Mouse (Mus musculus) forebrain, embryonic 15.5 days (tissue): Measurements from ENCODE around the gene Ccdc85b. TPM values are rescaled to one million over a fixed set of nuclear protein-coding genes. Genes with fewer than 3 reads are reported as not detected.
A peak's percentile ranks its signal among the peaks of the same experiment; 100 is the strongest.
"Not testable (repeated sequence)": the region's sequence is repeated elsewhere in the genome, so short reads cannot be mapped to it uniquely, and the experiment has no call there.

Source experiments
- ATAC-seq: fragments of 200-750 bp; cut with Nextera tagmentation; replicated peaks from 2 replicates; pipeline ENCODE4 v1.8.0; 2017; ENCODE audit warnings: mild to moderate bottlenecking, moderate TSS enrichment, moderate library complexity
- H3K27ac ChIP-seq: fragments of 300-500 bp; sonication (generic); replicated peaks from 2 replicates; pipeline ENCODE4 v1.5.1; 2015; ENCODE audit warnings: mild to moderate bottlenecking, inconsistent platforms
- H3K27me3 ChIP-seq: fragments of 300-500 bp; sonication (generic); 2 replicates; pipeline ENCODE4 v1.6.1; 2015; ENCODE audit warnings: inconsistent platforms
- H3K36me3 ChIP-seq: fragments of 300-500 bp; sonication (generic); 2 replicates; pipeline ENCODE4 v1.6.1; 2015; ENCODE audit warnings: mild to moderate bottlenecking, inconsistent platforms
- H3K4me1 ChIP-seq: fragments of 300-500 bp; sonication (generic); 2 replicates; pipeline ENCODE4 v1.6.1; 2015; ENCODE audit warnings: inconsistent platforms
- H3K4me2 ChIP-seq: fragments of 300-500 bp; sonication (generic); replicated peaks from 2 replicates; pipeline ENCODE4 v1.6.1; 2015; ENCODE audit warnings: mild to moderate bottlenecking, inconsistent platforms
- H3K4me3 ChIP-seq: fragments of 300-500 bp; sonication (generic); 2 replicates; pipeline ENCODE4 v1.5.1; 2015; ENCODE audit warnings: mild to moderate bottlenecking, inconsistent platforms
- H3K9ac ChIP-seq: fragments of 300-500 bp; sonication (generic); replicated peaks from 2 replicates; pipeline ENCODE4 v1.6.1; 2015; ENCODE audit warnings: mild to moderate bottlenecking, inconsistent platforms
- H3K9me3 ChIP-seq: fragments of 300-500 bp; sonication (generic); 2 replicates; pipeline ENCODE4 v1.6.1; 2016; ENCODE audit warnings: inconsistent platforms
- WGBS: fragments of 180-500 bp; shearing (Covaris S2); methylation state at CpG from one replicate; pipeline ENCODE4 v1.1.7; 2015; ENCODE audit warnings: mixed read lengths; 5-methylcytosine and 5-hydroxymethylcytosine counted together
- polyA plus RNA-seq: library from polyadenylated mRNA; unstranded; fragments of >200 nt; fragmentation: Nextera tagmentation; extraction: Ambion mirVana; gene quantifications from 2 replicates; pipeline ENCODE4 v1.2.1, GENCODE M21; 2015

The Ccdc85b gene
- polyA plus RNA-seq, 1 experiment from 2014 or later: 10.7 TPM

GRCm38 (mm10) chr19:5418750-5419466 is 38.8 kb downstream of the Ccdc85b start:
- Histone ChIP-seq H3K36me3 (peaks cover 16% of the 10 kb centered on the region), H3K4me3 (no peak overlapping the region), H3K27ac (no peak overlapping the region), H3K4me1 (peaks cover 23% of the 10 kb centered on the region), H3K27me3 (no peaks in the 10 kb centered on the region), H3K9me3 (no peaks in the 10 kb centered on the region), H3K9ac (no peak overlapping the region), H3K4me2 (no peak overlapping the region)
- WGBS: 96% methylated on average over 8 of the region's 8 CpGs
- no peak for ATAC-seq

DNA sequence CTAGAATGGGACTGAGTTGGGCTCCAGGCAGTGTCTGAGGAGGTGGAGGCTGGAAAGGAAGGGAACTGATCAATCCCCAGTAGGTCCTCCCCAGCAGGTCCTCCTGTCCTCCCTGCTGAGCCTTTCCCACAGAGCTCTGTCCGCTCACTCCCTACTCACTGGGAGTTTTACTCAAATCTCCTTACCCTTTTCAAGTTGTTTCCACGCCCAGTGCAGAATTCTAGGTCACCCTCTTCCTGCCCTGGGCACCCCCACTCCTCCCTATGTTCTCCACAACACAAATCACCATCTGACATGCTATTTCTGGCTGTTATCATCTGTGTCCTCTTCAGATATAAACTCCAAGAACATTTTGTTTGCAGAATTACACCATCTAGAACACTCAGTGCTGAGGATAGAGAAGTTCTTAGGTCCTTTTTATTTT is 43.1 kb downstream of the Ccdc85b start:
- H3K9me3 ChIP-seq: no peaks in the 10 kb centered on the region
- ATAC-seq: no peak
- 58% methylated on average over 2 of the region's 2 CpGs for WGBS
- H3K4me3 ChIP-seq: no peak overlapping the region
- H3K36me3 ChIP-seq: no peaks in the 10 kb centered on the region
- no peak overlapping the region for H3K9ac ChIP-seq
- no peak overlapping the region for H3K27ac ChIP-seq
- no peak overlapping the region for H3K4me2 ChIP-seq
- no peaks in the 10 kb centered on the region for H3K27me3 ChIP-seq
- no peaks in the 10 kb centered on the region for H3K4me1 ChIP-seq

DNA sequence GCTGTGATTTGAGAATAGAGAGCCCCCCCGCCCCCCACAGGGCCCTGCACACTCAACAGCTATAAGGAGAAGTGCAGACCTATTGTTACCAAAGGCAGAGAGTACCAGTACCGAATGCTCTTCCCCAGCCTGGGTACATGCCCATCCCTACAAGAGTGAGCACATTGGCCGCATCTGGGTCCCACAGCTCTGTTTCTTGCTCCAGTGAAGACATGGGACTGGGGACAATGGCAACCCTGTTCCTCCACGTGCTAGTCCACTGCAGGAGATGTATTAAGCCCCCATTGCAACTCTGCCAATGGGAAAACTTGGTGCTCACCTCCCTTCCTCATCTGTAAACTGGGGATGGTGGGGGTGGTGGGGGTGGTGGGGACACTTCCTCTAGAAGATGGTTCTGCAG is 43.9 kb downstream of the Ccdc85b start:
- H3K9me3 ChIP-seq: no peaks in the 10 kb centered on the region
- no peak overlapping the region for H3K9ac ChIP-seq
- H3K36me3 ChIP-seq: no peaks in the 10 kb centered on the region
- H3K27ac ChIP-seq: no peak overlapping the region
- WGBS: 59% methylated on average over 4 of the region's 4 CpGs
- no peak overlapping the region for H3K4me2 ChIP-seq
- 0 out of 2 replicates have a peak, but pooled peaks cover 1% of the 10 kb centered on the region for H3K4me1 ChIP-seq
- ATAC-seq: no peak
- no peak overlapping the region for H3K4me3 ChIP-seq
- H3K27me3 ChIP-seq: no peaks in the 10 kb centered on the region

DNA sequence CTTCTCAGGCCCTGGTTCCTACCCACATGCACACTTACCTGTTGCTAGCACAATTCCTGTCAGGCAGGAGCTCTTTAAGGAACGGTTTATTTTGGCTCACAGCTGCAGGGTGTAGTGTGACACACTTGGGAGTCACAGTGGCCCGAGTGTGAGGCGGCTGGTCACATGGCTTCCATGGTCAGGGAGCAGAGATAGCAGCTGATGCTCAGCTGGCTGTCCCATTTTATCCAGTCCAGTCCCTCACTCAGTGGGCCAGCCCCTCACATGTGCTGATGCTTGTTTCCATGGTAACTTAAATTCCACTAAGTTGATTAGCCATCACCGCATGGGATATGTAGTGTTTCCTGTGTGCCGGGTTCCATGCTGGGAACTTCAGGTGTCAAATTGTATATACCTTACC is 45.7 kb downstream of the Ccdc85b start:
- Histone ChIP-seq H3K9ac (no peak overlapping the region), H3K27me3 (no peaks in the 10 kb centered on the region), H3K27ac (no peak overlapping the region), H3K4me1 (peaks cover 10% of the 10 kb centered on the region), H3K4me2 (no peak overlapping the region), H3K9me3 (no peaks in the 10 kb centered on the region), H3K4me3 (no peak overlapping the region), H3K36me3 (no peaks in the 10 kb centered on the region)
- ATAC-seq: no peak
- 69% methylated on average over 5 of the region's 5 CpGs for WGBS

- H3K27me3 ChIP-seq: no peaks in the 10 kb centered on the region
- peaks cover 15% of the 10 kb centered on the region for H3K4me1 ChIP-seq
- H3K9ac ChIP-seq: no peak overlapping the region
- H3K9me3 ChIP-seq: no peaks in the 10 kb centered on the region
- H3K27ac ChIP-seq: no peak overlapping the region
- H3K36me3 ChIP-seq: no peaks in the 10 kb centered on the region
- H3K4me2 ChIP-seq: no peak overlapping the region
- WGBS: 91% methylated on average over 5 of the region's 5 CpGs
- no peak overlapping the region for H3K4me3 ChIP-seq
- no peak for ATAC-seq
Observed at GRCm38 (mm10) chr19:5410641-5411040, 47.1 kb downstream of the Ccdc85b start.

- ATAC-seq: no peak
- Histone ChIP-seq H3K4me3 (no peak overlapping the region), H3K9me3 (no peaks in the 10 kb centered on the region), H3K36me3 (no peaks in the 10 kb centered on the region), H3K9ac (no peak overlapping the region), H3K27ac (no peak overlapping the region), H3K4me2 (no peak overlapping the region), H3K27me3 (no peaks in the 10 kb centered on the region), H3K4me1 (peaks cover 15% of the 10 kb centered on the region)
- WGBS: 81% methylated on average over 5 of the region's 5 CpGs
Observed at GRCm38 (mm10) chr19:5409068-5409467, 48.6 kb downstream of the Ccdc85b start.

GRCm38 (mm10) chr19:5408057-5409001 is 49.4 kb downstream of the Ccdc85b start:
- Histone ChIP-seq H3K4me1 (peaks cover 15% of the 10 kb centered on the region), H3K9ac (no peak overlapping the region), H3K4me2 (no peak overlapping the region), H3K27me3 (no peaks in the 10 kb centered on the region), H3K4me3 (no peak overlapping the region), H3K27ac (no peak overlapping the region), H3K9me3 (no peaks in the 10 kb centered on the region), H3K36me3 (no peaks in the 10 kb centered on the region)
- 88% methylated on average over 13 of the region's 13 CpGs for WGBS
- no peak for ATAC-seq

- Histone ChIP-seq H3K4me2 (peak overlapping the region; percentile 80), H3K4me3 (peak overlapping the region; percentile 62), H3K27ac (peak overlapping the region; percentile 93), H3K9me3 (no peaks in the 10 kb centered on the region), H3K27me3 (no peaks in the 10 kb centered on the region), H3K36me3 (no peaks in the 10 kb centered on the region), H3K9ac (peak overlapping the region; percentile 66), H3K4me1 (peaks cover 15% of the 10 kb centered on the region)
- 20% methylated on average over 7 of the region's 7 CpGs for WGBS
- ATAC-seq: peak; percentile 55; the same call in 1 of the 2 replicates
Observed at GRCm38 (mm10) chr19:5407133-5407532, 50.6 kb downstream of the Ccdc85b start.

GRCm38 (mm10) chr19:5406531-5407126 is 51.1 kb downstream of the Ccdc85b start:
- 11% methylated on average over 25 of the region's 25 CpGs for WGBS
- Histone ChIP-seq H3K9ac (peak overlapping the region; percentile 66), H3K27ac (peak overlapping the region; percentile 93), H3K4me3 (peak overlapping the region; percentile 62), H3K4me2 (peak overlapping the region; percentile 80), H3K4me1 (peaks cover 15% of the 10 kb centered on the region)
- H3K9me3 ChIP-seq, H3K36me3 ChIP-seq, H3K27me3 ChIP-seq: not testable (repeated sequence)
- peak; percentile 84 for ATAC-seq

DNA sequence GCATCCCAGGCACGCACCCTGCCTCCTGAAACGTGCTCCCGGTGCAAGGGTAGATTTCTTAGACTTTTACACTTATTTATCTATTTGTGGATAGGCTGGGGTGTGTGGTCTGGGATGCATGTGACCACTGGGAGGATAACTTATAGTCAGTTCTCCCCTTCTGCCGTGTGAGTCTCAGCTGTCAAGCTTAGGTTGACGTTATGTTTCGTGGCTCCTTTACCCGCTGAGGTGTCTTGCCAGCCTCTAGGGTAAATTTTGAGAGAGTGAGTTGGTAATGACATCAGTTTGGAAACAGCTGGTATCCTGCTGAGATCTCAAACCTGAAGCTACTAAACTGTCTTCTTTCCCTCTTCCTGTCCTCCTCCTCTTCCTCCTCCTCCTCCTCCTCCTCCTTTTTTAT is 51.8 kb downstream of the Ccdc85b start:
- Histone ChIP-seq H3K4me3 (peak overlapping the region; percentile 62), H3K36me3 (no peaks in the 10 kb centered on the region), H3K9me3 (no peaks in the 10 kb centered on the region), H3K27ac (peak overlapping the region; percentile 55), H3K27me3 (no peaks in the 10 kb centered on the region), H3K4me2 (peak overlapping the region; percentile 52), H3K4me1 (peaks cover 15% of the 10 kb centered on the region), H3K9ac (peak overlapping the region; percentile 43)
- WGBS: 24% methylated on average over 7 of the region's 7 CpGs
- ATAC-seq: no peak
